Mouse (Mus musculus) right cerebral cortex, postnatal 10 days (tissue): ENCODE data around the gene Daxx.
"Not testable (repeated sequence)": the region's sequence is repeated elsewhere in the genome, so short reads cannot be mapped to it uniquely, and the experiment has no call there.

ENCODE experiments used
- DNase-seq, 2 experiments: peaks; one replicate each; pipeline ENCODE4 v3.0.0; 2021; ENCODE audit warnings: low spot score in 2 of 2

Gene Daxx

DNA sequence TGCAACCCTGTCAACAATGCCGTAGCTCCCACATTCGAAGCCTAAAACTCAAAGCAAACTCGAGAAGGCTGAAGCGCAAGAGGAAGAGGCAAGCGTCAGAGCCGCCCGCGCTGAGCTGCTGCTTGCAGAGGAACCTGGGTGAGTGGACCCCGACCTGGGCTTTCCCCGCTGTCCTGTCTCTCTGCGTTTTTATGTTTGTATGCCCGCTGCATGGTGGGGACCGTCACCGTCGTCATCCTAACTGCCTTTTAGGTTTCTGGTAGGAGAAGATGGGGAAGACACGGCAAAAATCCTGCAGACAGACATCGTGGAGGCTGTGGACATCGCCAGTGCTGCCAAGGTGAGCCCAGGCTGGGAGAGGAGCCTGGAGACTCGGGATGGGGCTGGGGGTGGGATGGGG, 32.2 kb downstream of the Daxx start:
- no peak for DNase-seq

DNA sequence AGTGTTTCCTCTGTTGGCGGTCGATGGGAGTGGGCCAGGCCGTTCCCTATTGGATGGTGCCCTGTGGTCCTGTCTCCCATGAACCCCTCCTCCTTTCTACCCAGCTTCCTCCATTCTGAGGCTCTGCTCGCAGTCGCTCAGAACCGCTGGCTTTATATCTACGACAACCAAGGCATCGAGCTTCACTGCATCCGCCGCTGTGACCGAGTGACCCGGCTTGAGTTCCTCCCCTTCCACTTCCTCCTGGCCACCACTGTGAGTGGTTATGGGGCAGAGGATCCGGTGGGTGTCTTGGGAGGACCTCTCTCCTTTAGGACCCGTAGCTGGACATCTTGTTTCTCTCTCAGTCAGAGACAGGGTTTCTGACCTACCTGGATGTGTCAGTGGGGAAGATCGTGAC, 34.2 kb downstream of the Daxx start:
- DNase-seq = no peak

DNA sequence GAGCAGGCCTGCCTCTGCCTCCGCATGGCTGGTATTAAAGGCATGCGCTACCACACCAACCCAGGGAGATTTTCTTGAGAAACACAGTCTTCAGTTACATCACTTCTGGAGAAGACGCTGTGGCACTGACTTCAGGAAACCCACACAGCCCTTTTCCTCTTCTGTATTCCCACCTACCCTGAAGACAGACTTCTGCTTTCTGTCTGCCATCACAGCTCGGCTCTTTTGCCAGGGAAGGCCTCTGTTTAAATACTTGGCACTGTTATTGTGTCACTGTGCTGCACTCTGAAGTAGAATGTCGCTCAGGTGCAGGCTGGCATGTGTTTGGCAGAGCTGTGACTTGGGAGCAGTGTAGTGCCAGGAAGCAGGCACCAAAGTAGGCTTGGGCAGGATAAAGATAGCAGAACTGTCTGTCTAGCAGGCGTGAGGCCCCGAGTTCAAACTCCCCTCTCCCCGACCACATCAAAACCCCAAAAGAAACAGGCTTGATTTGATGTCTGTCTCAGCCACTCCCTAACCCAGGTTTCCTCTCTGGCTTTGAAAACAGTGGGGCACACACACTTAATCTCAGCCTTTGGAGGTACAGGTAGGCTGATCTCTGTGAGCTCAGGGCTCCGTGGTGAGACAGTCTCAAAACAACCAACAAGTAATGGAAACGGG, 38.3 kb downstream of the Daxx start:
- DNase-seq = no peak

DNA sequence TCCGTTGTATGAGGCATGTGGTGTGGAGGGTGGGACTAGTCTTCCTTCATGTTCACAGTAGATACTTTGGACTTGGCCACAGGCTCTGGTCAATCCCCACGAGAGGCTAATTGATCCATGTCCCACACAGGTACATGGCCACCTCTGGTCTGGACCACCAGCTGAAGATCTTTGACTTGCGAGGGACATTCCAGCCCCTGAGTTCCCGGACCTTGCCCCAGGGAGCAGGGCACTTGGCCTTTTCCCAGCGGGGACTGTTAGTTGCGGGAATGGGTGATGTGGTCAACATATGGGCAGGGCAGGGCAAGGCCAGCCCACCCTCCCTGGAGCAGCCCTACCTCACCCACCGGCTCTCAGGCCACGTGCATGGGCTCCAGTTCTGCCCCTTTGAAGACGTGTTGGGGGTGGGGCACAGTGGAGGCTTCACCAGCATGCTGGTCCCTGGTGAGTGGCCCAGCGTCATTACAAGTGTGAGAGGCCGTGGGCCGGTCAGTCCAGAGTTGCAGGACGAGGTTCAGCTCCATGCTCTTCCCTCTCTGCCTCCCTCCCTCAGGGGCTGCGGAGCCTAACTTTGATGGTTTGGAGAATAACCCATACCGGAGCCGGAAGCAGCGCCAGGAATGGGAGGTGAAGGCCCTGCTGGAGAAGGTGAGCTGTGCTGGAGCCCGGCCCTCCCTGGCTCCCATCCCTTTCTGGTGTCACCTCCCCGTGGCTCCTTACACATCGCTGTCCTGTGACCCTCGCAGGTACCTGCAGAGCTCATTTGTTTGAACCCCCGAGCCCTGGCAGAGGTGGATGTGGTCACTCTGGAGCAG, 39.1 kb downstream of the Daxx start:
- DNase-seq = no peak

DNA sequence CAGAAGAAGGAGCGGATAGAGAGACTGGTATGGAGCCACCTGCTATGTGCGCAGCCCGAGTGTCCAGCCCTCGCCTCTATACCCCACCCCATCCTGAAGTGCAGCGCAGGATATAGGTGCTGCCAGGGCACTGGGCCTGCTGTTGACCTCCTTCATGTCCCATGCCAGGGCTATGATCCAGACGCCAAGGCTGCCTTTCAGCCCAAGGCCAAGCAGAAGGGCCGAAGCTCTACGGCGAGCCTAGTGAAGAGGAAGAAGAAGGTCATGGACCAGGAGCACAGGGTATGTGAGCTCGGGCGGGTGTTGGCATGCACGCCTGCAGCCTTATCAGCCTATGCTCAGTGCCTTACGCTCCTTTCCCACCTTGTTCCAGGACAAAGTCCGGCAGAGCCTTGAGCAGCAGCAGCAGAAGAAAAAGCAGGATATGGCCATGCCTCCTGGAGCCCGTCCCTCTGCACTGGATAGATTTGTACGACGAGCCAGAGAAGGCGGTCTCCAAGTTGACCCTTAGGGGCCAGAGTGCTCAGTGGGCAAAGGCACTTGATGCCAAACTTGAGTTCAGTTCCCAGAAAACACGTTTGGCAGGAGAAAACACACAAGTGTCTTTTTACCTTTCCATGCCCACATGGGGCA, 39.8 kb downstream of the Daxx start:
- no peak for DNase-seq

DNA sequence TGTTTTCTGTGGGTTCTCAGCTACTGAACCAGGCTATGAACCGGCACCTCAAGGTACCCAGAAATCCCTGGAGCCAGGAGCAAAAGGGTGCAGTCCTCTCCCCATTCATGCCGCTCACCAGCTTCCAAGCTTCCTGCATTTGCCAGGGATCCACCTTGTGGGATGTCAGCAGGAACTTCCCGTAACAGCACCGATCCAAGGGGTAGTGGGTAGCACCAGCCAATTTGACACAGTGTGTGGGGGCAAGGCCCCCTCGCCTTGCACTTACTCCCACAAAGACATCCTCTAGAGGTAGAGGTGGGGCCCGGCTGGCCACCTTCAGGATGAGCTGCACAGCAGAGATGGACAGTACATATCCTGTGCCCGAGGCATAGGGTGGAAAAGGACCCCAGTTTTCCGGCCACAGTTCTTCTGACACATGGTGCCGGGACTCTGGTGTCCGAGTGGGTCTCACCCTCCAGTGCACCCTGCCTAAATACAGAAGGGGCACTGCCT, 41.0 kb downstream of the Daxx start:
- DNase-seq = no peak

DNA sequence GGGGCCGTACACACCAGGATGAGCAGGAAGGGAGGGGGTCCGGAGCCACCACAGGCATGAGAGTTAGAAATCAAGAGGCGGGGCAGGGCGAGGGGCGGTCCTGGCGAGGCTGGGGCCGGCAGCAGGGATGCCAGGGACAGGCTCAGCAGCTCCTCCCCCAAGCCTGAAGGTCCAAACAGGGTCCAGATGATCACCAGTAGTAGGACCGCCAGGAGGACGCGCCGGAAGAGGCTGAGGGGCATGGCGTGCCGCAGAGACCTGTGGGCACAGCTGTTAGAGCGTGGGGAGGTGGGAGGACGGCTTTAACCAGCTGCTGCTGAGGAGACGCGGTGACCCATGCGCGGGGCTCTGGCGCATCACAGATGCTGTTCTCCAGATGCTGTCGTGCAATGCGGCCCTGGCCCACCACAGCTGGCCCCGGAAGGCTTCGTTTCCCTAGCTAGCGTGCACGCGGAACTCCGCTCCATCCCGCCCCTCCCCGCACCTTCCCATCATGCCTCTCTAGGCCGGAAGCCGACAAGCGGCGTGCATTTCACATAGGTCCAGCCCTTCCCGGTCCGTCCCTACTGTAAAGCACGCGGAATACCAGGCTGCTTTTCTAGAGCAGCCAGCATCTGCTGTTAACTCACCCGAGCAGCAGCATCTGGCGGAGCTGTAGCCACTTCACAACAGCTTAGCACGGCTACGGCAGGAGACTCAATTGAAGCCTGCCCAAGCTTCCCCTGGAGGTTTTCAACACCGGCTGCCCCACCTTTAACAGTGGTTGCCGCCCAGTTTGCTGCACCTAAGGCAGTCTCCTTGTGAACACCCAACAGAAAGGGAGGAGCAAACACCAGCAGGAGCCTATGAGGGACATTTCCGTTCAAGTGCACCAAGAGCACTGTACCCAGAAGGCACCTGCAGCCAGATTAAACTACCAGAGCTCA, 42.1 kb downstream of the Daxx start, which contains the start of gene B3galt4:
Gene B3galt4 (minus strand): TSS at position 468 of the 926 bp plus-strand sequence.
- peak; percentile 89 for DNase-seq

DNA sequence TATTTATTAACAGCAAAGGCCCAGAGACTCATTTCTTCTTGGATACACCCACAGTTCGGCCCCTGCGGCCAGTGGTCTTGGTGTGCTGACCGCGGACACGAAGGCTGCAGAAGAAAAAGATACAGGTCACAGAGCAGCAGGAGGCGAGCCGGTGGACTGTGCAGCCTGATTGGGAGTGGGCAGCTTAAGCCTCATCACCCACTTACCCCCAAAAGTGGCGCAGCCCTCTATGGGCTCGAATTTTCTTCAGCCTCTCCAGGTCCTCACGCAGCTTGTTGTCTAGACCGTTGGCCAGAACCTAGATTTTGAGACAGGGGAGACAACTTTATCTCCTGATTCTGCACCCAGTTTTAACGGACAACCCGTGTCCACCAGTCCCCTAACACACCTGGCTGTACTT, 42.8 kb downstream of the Daxx start:
- DNase-seq = not testable (repeated sequence)

DNA sequence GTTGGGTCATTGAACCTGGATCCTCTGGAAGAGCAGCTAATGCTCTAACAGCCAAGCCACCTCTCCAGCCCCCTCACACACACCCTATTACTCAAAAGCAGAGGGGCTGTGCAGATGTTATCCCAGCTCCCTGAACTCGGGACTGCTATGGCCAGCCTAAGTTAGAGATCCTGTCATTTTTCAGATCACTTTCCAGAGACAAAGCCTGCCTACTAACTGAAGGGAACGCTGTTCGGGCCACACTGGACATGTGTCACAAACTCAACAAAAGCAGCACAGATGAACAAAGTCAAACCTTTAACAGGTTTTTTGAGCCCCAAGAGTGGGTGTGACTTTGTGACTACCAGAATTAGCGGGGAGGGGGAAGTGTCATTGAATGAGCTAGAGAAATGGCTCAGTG, 43.7 kb downstream of the Daxx start:
- peak in 1 of 2 experiments; percentile 20 for DNase-seq

DNA sequence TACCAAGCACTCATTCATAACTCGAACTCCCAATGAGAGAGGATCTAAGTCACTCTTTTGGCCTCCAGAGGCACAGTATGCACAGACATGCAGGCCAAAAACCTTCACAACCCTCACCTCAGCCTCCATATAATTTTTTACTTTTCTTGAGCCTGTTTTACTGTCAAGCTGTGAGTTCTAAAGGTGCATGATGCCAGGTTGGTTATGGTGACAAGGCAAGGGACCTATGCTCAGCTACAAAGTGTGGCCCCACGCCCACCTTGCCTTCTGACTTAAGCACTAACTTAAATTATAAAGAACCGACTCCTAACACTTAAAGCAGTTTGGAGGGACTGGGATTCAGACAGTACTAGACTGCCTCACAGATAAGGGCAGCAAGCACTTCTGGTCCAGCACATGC, 44.1 kb downstream of the Daxx start:
- peak in 1 of 2 experiments; percentile 21 for DNase-seq

DNA sequence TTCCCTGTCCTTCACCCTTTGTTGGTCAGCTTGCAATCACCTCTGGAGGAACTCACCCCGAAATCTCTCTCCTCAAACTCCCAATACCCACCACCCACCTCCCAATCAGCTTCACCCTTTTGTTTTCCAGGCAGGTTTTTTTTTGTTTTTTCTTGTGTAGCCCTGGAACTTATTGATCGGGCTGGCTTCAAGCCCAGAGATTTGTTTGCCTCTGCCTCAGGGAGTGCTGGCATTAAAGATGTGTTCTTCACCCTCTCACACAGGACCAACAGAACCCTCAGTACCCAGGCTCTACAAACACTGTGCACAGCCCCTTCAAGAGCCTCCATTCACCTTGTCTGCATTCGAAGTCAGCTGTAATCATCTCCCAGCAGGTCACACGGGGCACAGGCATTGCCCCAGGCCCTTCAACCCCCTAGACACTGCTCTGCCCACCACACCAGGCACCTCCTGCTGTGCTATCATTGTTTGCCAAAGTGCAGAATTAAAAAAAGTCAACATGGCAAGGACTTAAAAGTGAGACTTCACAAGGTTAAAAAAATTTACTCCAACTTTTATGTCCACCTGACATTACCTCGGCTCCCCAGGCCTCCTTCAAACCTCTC, 44.8 kb downstream of the Daxx start:
- DNase-seq = no peak

DNA sequence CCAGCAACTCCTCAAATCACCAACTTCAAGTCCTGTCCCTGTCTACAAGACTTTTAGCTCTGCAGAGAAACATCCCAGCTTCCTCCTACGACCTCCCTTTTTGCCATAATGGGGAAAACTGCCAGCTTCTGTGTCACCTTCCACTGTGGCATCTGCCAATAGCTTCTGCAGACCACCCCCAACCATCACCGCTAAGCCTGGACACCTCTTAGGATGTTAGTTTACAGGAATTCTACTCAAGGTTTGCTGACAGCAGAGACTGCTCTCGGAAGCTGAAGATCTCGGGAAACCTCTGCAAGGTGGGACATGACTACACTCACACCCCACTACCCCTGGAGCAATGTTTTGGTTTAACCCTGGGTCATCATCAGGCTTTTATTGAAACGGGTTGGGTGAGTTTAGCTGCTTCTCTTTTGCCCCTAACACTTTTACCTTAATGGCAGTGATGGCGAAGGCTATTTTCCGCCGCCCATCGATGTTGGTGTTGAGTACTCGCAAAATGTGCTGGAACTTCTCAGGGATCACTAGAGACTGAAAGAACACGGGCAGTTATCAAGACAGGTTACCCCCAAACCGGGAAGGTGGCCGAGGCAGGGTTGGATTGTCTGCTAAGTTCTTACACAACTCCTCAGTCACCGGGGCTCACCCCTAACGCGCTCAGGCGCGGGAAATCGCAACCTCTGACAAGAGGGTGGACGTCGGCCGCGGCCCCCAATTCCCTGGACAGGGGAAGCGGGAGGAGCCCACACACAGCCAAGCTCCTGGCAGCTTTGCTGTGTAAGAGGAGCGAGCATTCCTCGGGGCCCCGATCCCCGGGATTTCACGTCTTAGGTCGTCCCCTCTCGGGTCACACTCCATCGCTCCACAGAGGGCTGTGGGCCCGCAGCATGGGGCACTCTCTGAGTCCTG, 45.7 kb downstream of the Daxx start:
- peak in 1 of 2 experiments; percentile 52 for DNase-seq

DNA sequence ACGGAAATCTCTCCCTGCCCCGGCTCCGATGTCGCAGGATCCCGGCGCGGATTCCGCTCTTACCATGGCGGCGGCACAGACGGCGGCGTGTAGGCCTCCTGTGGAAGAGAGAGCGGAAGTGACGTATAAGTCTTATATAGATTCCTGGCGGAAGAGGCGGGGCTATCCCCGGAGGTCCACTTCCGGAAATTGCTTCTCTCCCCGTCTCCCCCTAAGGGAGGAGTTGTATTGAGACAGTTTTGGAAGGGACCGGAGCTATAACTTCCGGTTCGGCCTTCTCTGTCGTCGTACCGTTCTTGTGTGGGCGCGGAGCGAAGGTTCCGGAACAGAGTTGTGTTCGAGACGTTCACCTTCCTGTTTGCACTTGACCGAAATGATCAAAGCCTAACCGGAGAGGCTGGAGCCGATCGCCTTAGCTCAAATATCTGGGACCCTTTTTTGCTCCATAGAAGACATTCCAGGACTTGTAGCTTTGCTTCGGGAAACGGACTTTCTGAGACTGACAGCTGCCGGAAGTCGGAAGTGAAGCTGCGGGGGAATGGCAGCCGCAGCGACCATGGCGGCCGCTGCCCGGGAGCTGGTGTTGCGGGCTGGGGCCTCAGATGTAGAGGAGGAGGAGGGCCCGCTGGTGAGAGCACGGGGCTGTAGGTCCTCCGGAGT, 46.5 kb downstream of the Daxx start, which contains the start of the genes Vps52 and Rps18:
Gene Vps52 (plus strand): TSS at position 258 of the 660 bp plus-strand sequence.
Gene Rps18 (minus strand): TSS at position 447 of the 660 bp plus-strand sequence.
- peak; percentile 97 to 98 for DNase-seq

DNA sequence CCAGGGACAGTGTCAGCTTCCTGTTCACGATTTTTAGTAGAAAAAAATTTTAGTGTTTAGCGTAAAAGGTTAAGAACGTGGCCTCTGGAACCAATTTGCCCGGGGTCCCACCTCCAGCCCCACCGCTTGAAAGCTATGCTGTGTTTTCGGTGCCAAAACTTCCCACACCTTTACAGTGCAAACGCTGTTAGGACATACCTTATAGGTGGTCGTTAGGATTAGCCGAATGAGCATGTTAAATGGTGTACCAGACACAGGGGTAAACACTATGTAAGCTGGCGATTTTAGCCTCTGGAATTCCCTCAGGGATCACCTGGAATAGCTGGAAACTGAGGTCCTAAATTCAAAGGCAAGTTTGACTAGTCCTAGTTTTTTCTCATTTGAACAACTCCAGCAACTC, 47.1 kb downstream of the Daxx start:
- DNase-seq = no peak

DNA sequence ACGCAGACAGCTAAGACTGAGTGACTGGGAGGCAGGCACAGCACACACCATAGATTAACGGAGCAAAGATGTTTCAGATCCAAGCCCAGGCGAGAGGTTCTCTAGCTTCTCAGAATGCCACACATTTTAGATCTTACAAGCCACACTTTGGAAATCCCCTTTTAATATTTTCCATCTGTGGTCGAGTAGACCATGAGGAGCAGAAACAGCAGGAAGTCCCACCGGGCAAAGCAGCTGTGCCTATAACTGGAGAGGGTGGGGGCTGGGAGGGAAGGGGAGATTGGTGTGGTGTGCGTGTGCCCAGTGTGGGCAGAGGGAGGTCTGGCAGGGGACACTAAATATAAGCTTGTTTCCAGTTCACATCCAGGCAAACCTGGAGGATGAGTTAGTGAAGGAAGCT, 48.3 kb downstream of the Daxx start:
- DNase-seq = no peak

DNA sequence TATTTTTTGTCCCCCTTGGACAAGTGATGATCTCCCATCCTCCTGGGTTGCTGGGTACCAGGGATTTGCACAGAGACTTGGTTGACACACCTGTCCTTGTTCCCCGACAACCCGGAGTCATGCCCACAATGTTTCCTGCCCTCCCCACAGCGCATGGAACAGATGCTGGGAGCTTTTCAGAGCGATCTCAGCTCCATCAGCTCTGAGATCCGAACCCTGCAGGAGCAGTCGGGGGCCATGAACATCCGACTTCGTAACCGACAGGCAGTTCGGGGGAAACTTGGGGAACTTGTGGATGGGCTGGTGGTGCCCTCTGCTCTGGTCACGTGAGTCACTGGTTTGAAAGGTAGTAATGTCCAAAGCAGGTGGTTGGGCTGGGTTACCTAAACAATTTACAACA, 49.2 kb downstream of the Daxx start:
- peak in 1 of 2 experiments; percentile 25 for DNase-seq

DNA sequence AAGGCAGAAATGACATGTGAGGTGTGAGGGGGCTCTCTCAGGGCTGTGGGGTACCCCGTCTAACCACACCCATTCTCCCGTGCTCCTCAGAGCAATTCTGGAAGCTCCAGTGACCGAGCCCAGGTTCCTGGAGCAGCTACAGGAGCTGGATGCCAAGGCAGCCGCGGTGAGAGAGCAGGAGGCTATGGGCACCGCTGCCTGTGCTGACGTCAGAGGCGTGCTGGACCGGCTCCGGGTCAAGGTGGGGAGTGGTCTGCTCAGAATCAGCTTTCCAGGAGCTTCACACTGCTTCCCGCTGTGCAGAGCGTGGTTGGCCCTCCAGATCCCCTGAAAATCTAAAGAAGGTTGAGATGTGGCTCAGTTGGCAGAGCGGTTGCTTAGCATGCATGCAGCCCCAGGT, 49.9 kb downstream of the Daxx start:
- peak in 1 of 2 experiments; percentile 35 for DNase-seq

DNA sequence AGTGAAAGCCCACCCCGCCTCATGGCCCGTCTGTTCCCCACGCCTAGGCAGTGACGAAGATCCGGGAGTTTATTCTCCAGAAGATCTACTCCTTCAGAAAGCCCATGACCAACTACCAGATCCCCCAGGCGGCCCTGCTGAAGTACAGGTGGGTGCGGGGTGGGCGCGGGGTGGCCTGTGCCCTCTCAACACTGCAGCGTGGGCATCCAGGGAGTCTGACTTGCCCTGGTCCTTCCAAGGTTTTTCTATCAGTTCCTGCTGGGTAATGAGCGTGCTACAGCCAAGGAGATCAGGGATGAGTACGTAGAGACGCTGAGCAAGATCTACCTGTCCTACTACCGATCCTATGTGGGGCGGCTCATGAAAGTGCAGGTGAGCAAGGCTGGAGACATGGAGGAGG, 50.7 kb downstream of the Daxx start:
- DNase-seq = peak in 1 of 2 experiments; percentile 21

DNA sequence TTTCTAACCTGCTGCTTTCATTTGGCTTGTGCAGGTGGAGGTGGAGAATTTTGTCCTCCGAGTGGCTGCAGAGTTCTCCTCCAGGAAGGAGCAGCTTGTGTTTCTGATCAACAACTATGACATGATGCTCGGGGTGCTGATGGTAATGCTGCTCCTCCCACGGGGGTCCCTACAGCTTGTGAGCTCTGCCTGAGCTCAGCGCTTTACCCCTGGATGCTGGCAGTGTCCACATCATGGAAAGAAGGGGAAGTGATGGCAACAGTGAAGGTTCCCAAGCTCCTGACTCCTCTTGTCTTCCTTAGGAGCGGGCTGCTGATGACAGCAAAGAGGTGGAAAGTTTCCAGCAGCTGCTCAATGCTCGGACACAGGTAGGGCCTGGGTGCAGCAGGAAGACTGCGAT, 53.7 kb downstream of the Daxx start:
- no peak for DNase-seq
